Mouse (Mus musculus) small intestine, adult 2 months (tissue): Measurements from ENCODE around the gene Ehd4. TPM values are rescaled to one million over a fixed set of nuclear protein-coding genes. Genes with fewer than 3 reads are reported as not detected.

Source experiments
- H3K27ac ChIP-seq: fragments of 200-500 bp; 2 replicates; pipeline ENCODE4 v1.5.1; 2012; ENCODE audit warnings: low read depth, low read length, control low read depth, inconsistent platforms; ENCODE audit not compliant: insufficient read depth
- H3K27me3 ChIP-seq: fragments of 200-500 bp; 2 replicates; pipeline ENCODE4 v1.6.1; 2012; ENCODE audit warnings: mild to moderate bottlenecking, moderate library complexity, low read length, inconsistent platforms; ENCODE audit not compliant: control insufficient read depth, insufficient read depth
- H3K36me3 ChIP-seq: fragments of 200-500 bp; 2 replicates; pipeline ENCODE4 v1.6.1; 2012; ENCODE audit warnings: mild to moderate bottlenecking, low read length, control low read depth, inconsistent platforms; ENCODE audit not compliant: control insufficient read depth, insufficient read depth
- H3K4me1 ChIP-seq: fragments of 200-500 bp; 2 replicates; pipeline ENCODE4 v1.6.1; 2012; ENCODE audit warnings: low read length, inconsistent platforms, mixed read lengths; ENCODE audit not compliant: control insufficient read depth, insufficient read depth, insufficient read length
- H3K4me3 ChIP-seq: fragments of 200-500 bp; 2 replicates; pipeline ENCODE4 v1.5.1; 2012; ENCODE audit warnings: low read depth, mild to moderate bottlenecking, control low read depth, inconsistent platforms, low read length, moderate library complexity
- CTCF ChIP-seq: fragments of 200-500 bp; IDR thresholded peaks from 2 replicates; pipeline ENCODE4 v1.5.1; 2012; ENCODE audit warnings: low read depth, mild to moderate bottlenecking, control low read depth, inconsistent platforms, low read length, moderate library complexity, mixed read lengths; ENCODE audit not compliant: insufficient replicate concordance, insufficient read length; ENCODE audit errors: extremely low read depth
- POLR2A ChIP-seq: fragments of 200-500 bp; IDR thresholded peaks from 2 replicates; pipeline ENCODE4 v1.6.1; 2012; ENCODE audit warnings: low read depth, mild to moderate bottlenecking, control low read depth, inconsistent platforms, low read length, moderate library complexity
- WGBS: fragments of 180-500 bp; shearing (Covaris S2); methylation state at CpG from one replicate; pipeline ENCODE4 v1.1.7; 2018; 5-methylcytosine and 5-hydroxymethylcytosine counted together
- polyA plus RNA-seq: library from polyadenylated mRNA; depleted of rRNA; stranded (reverse); fragments of >200 nt; gene quantifications from 2 replicates; pipeline ENCODE4 v1.2.3, GENCODE M21; 2012; rRNA removed

Gene Ehd4
- 19.6 and 30.7 TPM in 2 replicates for polyA plus RNA-seq

GRCm38 (mm10) chr2:120154361-120154894, at the start of gene Ehd4:
Gene Ehd4, minus strand, starts transcription at chr2:120154606.
- H3K27ac ChIP-seq, result peak within 1 kb of the TSS; percentile 77
- peak; percentile 58 for TF ChIP-seq POLR2A
- no peak for TF ChIP-seq CTCF
- under 1% methylated on average over 53 of the region's 53 CpGs for WGBS

GRCm38 (mm10) chr2:120203742-120204141, 49.3 kb upstream of the Ehd4 start:
- 49% methylated on average over 3 of the region's 3 CpGs for WGBS
- TF ChIP-seq POLR2A, result no peak
- TF ChIP-seq CTCF, result no peak
- Histone ChIP-seq H3K36me3 (no peaks in the 10 kb centered on the region), H3K4me1 (no peaks in the 10 kb centered on the region), H3K27ac (no peak overlapping the region), H3K27me3 (no peaks in the 10 kb centered on the region), H3K4me3 (no peak overlapping the region)

More at GRCm38 (mm10) chr2:120154361-120154894, at the start of gene Ehd4:
- no peaks in the 10 kb centered on the region for H3K36me3 ChIP-seq
- H3K4me1 ChIP-seq, result no peaks in the 10 kb centered on the region
- no peaks in the 10 kb centered on the region for H3K27me3 ChIP-seq
- peak within 1 kb of the TSS; percentile 84 for H3K4me3 ChIP-seq

- Histone ChIP-seq H3K4me1 (no peaks in the 10 kb centered on the region), H3K27ac (no peak overlapping the region), H3K4me3 (no peak overlapping the region), H3K36me3 (no peaks in the 10 kb centered on the region), H3K27me3 (no peaks in the 10 kb centered on the region)
- WGBS, result 64% methylated on average over 7 of the region's 7 CpGs
- TF ChIP-seq CTCF (no peak), POLR2A (no peak)
Observed at GRCm38 (mm10) chr2:120200077-120200476, 45.7 kb upstream of the Ehd4 start.

- no peak for TF ChIP-seq POLR2A
- TF ChIP-seq CTCF, result no peak
- Histone ChIP-seq H3K27ac (no peak overlapping the region), H3K27me3 (no peaks in the 10 kb centered on the region), H3K4me3 (no peak overlapping the region), H3K36me3 (no peaks in the 10 kb centered on the region), H3K4me1 (no peaks in the 10 kb centered on the region)
- WGBS, result 84% methylated on average over 4 of the region's 4 CpGs
Observed at GRCm38 (mm10) chr2:120188174-120188573, 33.8 kb upstream of the Ehd4 start.

- TF ChIP-seq POLR2A, result no peak
- no peak for TF ChIP-seq CTCF
Observed at GRCm38 (mm10) chr2:120187583-120187982, 33.2 kb upstream of the Ehd4 start.

GRCm38 (mm10) chr2:120185527-120186276, 31.3 kb upstream of the Ehd4 start:
- H3K4me1 ChIP-seq, result no peaks in the 10 kb centered on the region
- no peak overlapping the region for H3K27ac ChIP-seq
- WGBS, result 74% methylated on average over 6 of the region's 6 CpGs
- TF ChIP-seq POLR2A (no peak), CTCF (peak; percentile 29; the same call in 1 of the 2 replicates)
- H3K27me3 ChIP-seq, result no peaks in the 10 kb centered on the region
- H3K36me3 ChIP-seq, result no peaks in the 10 kb centered on the region
- no peak overlapping the region for H3K4me3 ChIP-seq

More at GRCm38 (mm10) chr2:120187583-120187982, 33.2 kb upstream of the Ehd4 start:
- no peak overlapping the region for H3K4me3 ChIP-seq
- 94% methylated on average over 1 of the region's 1 CpGs for WGBS
- no peaks in the 10 kb centered on the region for H3K27me3 ChIP-seq
- no peaks in the 10 kb centered on the region for H3K4me1 ChIP-seq
- H3K36me3 ChIP-seq, result no peaks in the 10 kb centered on the region
- H3K27ac ChIP-seq, result no peak overlapping the region

GRCm38 (mm10) chr2:120178936-120179335, 24.5 kb upstream of the Ehd4 start:
- Histone ChIP-seq H3K36me3 (no peaks in the 10 kb centered on the region), H3K4me1 (no peaks in the 10 kb centered on the region), H3K27ac (no peak overlapping the region), H3K27me3 (no peaks in the 10 kb centered on the region), H3K4me3 (no peak overlapping the region)
- no peak for TF ChIP-seq CTCF
- no peak for TF ChIP-seq POLR2A
